Mouse (Mus musculus): Measurements from ENCODE around the gene E330034G19Rik. TPM values are rescaled to one million over a fixed set of nuclear protein-coding genes. Genes with fewer than 3 reads are reported as not detected.
"Not testable (repeated sequence)": the region's sequence is repeated elsewhere in the genome, so short reads cannot be mapped to it uniquely, and the experiment has no call there.

The E330034G19Rik gene
- polyA plus RNA-seq, 1 experiment from 2014 or later, result not detected

DNA sequence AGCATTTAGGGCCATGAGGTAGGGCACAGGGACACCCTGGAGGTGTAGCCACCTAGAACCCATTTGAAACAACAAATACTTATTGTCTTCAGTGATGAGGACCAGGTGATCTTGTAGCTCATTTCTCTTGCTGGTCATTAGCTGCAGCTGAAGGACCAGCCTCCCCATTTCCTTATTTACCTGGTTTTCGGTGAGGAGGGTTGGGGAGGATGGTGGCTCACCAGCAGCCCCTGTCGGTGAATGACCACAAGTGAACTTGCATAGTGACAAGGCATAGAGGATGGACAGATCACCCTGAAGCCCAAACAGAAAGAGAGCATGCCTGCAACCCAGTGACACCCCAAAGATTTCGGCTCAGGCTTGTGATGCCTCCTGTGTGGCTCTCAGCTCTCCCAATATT lies 10.7 kb upstream of the E330034G19Rik start:
- H3K36me3 ChIP-seq (ENCODE audit: inconsistent target), result no peaks in the 10 kb centered on the region
- 69% methylated on average over 3 of the region's 3 CpGs for WGBS (ENCODE audit: missing documents)
- H3K4me3 ChIP-seq (ENCODE audit: inconsistent target), result no peak overlapping the region
- H3K27ac ChIP-seq, result no peak overlapping the region
- H3K79me2 ChIP-seq (ENCODE audit: inconsistent target), result no peaks in the 10 kb centered on the region

DNA sequence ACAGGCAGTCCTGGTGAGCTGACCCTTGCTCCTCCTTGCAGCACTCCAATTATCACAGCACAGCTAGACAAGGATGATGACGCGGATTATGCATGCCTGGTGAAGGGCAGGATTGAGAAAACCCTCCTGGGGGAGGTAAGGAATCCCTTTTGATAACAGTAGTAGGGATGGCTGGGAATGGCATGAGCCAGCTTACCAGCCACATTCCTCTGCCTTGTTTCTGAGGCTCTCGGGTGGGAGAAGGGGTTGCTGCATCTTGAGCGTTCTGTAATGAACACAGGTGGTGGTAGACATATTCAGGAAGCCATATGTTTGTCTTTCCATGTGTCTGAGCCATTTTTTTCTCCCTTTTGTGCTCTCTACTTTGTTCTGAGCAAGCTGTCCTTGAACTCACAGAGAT lies 6.9 kb upstream of the E330034G19Rik start:
- H3K79me2 ChIP-seq (ENCODE audit: inconsistent target), result no peaks in the 10 kb centered on the region
- WGBS (ENCODE audit: missing documents), result 80% methylated on average over 3 of the region's 4 CpGs
- no peaks in the 10 kb centered on the region for H3K36me3 ChIP-seq (ENCODE audit: inconsistent target)
- no peak overlapping the region for H3K27ac ChIP-seq
- no peak overlapping the region for H3K4me3 ChIP-seq (ENCODE audit: inconsistent target)

DNA sequence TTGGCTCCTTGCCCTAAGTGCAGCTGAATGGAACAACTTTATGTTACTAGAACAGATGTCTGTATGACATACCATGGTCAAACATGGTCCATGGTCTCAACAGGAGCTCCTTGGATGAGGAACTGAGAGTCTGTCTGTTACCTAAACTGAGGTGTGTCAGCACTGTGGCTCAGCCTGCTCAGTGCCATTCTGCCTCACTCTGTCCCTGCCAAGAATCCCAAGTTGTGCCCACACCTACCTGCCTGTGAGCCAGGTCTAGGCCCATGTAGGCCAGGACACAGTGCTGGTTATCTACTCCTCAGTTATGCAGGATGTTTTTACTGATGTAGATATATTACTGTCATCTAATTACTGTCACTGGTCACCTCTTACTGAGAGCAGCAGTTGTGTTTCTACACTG lies 2.3 kb upstream of the E330034G19Rik start:
- Histone ChIP-seq H3K36me3 (ENCODE audit: inconsistent target) (no peaks in the 10 kb centered on the region), H3K27ac (no peak overlapping the region), H3K79me2 (ENCODE audit: inconsistent target) (no peaks in the 10 kb centered on the region)

DNA sequence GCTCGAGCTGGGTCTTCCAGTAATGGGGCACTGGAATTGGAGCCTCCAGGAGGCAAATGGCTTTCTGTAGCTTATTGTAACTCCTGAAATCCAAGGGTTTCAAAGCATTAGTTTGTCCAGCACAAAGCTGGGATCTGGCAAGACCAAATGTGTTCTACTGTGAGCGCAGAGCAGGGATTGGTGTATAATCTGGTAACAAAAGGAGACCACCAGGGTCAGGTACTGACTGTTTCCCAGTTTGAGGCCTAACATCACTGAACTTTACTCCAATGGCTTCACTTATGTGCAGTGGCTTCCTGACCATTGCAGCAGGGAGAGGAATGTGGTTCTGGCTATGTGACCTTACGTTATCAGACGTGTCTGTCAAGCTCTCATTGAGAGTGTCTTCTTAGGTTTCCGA lies 617 bp downstream of the E330034G19Rik start:
- no peak overlapping the region for H3K4me3 ChIP-seq (ENCODE audit: inconsistent target)
- 90% methylated on average over 5 of the region's 5 CpGs for WGBS (ENCODE audit: missing documents)
- H3K79me2 ChIP-seq (ENCODE audit: inconsistent target), result no peaks in the 10 kb centered on the region
- H3K36me3 ChIP-seq (ENCODE audit: inconsistent target), result no peaks in the 10 kb centered on the region
- no peak overlapping the region for H3K27ac ChIP-seq

More for the DNA sequence above, 2.3 kb upstream of the E330034G19Rik start:
- no peak overlapping the region for H3K4me3 ChIP-seq (ENCODE audit: inconsistent target)

DNA sequence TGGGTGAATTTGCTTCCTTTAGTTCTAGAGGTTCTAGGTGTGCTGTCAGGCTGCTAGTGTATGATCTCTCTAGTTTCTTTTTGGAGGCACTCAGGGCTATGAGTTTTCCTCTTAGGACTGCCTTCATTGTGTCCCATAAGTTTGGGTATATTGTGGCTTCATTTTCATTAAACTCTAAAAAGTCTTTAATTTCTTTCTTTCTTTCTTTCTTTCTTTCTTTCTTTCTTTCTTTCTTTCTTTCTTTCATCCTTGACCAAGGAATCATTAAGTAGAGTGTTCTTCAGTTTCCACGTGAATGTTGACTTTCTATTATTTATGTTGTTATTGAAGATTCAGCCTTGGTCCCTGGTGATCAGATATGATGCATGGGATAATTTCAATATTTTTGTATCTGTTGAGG lies 9.1 kb downstream of the E330034G19Rik start:
- WGBS (ENCODE audit: missing documents), result 88% methylated on average over 1 of the region's 1 CpGs

DNA sequence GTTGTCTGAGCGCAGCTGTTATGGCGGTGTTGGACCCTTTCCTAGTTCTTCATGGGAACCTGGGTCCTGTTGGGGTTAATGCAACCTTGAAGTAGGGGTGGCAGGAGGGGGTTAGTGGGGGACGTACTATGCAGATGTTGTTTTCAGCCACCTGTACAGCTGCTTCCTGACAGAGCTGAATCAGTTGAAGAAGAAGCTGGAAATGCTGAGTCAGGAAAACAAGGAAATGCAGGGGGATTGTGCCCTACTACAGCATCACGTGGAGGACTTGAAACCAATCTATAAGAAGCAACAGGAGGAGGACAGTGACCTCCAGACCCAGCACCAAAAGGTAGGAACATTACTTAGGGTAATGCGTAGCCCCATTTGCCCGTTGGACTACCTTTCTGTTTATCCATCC lies 13.7 kb downstream of the E330034G19Rik start:
- 61% methylated on average over 6 of the region's 6 CpGs for WGBS (ENCODE audit: missing documents)
- H3K4me3 ChIP-seq (ENCODE audit: inconsistent target), result no peak overlapping the region
- H3K36me3 ChIP-seq (ENCODE audit: inconsistent target), result no peaks in the 10 kb centered on the region
- no peaks in the 10 kb centered on the region for H3K79me2 ChIP-seq (ENCODE audit: inconsistent target)
- no peak overlapping the region for H3K27ac ChIP-seq

More for the DNA sequence above, 9.1 kb downstream of the E330034G19Rik start:
- H3K27ac ChIP-seq; H3K79me2 ChIP-seq (ENCODE audit: inconsistent target); H3K36me3 ChIP-seq (ENCODE audit: inconsistent target); H3K4me3 ChIP-seq (ENCODE audit: inconsistent target): not testable (repeated sequence)

DNA sequence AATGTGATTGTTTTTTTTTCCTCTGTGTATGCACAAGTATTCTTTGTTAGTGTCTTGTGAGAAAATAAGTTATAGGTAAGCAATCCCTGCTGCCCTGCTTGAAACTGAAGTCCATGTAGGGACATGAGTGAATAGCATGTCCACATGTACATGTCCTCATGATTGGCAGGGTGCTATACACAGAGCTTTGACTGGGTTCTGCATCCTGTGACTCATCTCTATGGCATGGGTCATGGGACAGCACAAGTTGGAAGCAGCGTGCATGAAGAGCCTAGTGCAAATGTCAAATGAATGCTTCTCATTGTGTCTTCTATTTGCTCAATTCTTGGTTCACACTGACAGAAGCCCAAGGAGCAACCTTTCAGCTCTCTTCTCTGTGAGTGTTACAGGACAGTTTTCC lies 14.1 kb downstream of the E330034G19Rik start:
- Histone ChIP-seq H3K27ac (no peak overlapping the region), H3K36me3 (ENCODE audit: inconsistent target) (no peaks in the 10 kb centered on the region), H3K79me2 (ENCODE audit: inconsistent target) (no peaks in the 10 kb centered on the region), H3K4me3 (ENCODE audit: inconsistent target) (no peak overlapping the region)
- WGBS (ENCODE audit: missing documents), result 67% methylated on average over 1 of the region's 1 CpGs

DNA sequence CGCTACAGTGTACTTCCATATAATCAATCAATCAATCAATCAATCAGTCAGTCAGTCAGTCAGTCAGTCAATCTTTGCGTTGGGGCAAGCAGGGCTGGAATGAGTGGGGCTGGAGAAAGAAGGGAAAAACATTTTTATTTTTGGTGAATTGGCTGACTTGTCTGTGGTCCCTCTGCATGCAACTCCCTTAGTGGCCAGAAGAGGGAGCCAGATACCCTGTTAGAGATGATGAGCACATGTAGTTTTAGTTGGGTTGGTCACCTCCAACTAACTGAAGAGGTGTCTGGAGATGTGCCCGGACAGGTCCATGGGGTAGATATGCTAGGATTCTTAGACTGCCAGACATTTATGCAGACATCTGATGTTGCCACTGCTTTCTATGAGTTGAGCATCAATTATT lies 18.1 kb downstream of the E330034G19Rik start:
- H3K4me3 ChIP-seq (ENCODE audit: inconsistent target), result no peak overlapping the region
- H3K27ac ChIP-seq, result no peak overlapping the region
- H3K36me3 ChIP-seq (ENCODE audit: inconsistent target), result no peaks in the 10 kb centered on the region
- no peaks in the 10 kb centered on the region for H3K79me2 ChIP-seq (ENCODE audit: inconsistent target)
- WGBS (ENCODE audit: missing documents), result 37% methylated on average over 1 of the region's 3 CpGs

DNA sequence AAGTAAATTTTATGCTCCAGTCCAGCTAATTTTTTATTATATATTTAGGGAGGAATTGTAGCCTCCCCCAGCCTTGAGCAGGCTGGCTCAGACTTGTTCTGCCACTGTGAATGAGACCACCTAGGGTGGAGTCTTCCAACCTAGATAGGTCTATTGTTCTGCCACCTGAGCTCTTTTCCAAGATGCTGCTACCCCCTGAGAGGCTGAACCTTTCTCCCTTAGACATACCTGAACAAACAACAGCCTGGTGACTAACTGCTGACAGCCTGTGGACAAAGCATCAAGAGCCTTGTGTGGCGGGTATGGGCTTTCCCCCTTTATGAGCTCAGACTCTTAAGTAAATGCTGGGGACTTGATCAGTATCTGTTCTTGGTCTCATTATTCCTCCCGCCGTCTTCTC lies 54.0 kb downstream of the E330034G19Rik start:
- H3K4me3 ChIP-seq (ENCODE audit: inconsistent target); H3K79me2 ChIP-seq (ENCODE audit: inconsistent target); H3K27ac ChIP-seq; H3K36me3 ChIP-seq (ENCODE audit: inconsistent target): not testable (repeated sequence)
- 94% methylated on average over 3 of the region's 3 CpGs for WGBS (ENCODE audit: missing documents)

DNA sequence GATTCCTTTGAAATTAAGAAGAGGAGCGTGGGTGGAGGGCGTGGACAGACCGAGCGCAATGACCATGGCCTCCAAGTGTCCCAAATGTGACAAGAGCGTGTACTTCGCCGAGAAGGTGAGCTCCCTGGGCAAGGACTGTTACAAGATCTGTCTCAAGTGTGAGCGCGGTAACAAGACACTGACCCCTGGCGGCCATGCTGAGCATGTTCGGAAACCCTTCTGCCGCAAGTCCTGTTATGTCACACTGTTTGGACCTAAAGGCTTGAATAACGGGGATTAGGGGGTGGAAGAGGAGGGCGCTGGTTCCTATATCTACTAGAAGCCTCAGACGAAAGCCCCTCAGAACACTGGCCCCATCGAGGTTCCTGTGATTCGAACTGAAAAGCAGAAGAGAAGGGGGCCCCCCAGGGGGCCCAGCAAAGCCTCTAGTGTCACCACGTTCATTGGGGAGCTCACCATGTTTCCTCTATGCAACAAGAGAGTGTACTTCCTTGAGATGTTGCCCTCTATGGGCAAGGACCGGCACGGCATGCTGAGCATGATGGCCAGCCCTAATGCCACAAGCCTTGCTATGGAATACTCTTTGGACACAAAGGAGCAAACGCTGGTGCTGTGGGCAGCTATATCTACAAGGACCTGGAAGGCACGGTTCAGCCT lies 65.4 kb downstream of the E330034G19Rik start:
- no peaks in the 10 kb centered on the region for H3K79me2 ChIP-seq (ENCODE audit: inconsistent target)
- WGBS (ENCODE audit: missing documents), result 62% methylated on average over 22 of the region's 22 CpGs
- no peak overlapping the region for H3K27ac ChIP-seq
- H3K36me3 ChIP-seq (ENCODE audit: inconsistent target), result no peaks in the 10 kb centered on the region
- no peak overlapping the region for H3K4me3 ChIP-seq (ENCODE audit: inconsistent target)

Other genes with a start within 250 kb of the E330034G19Rik start
- 0.34 to 0.41 TPM in 2 of 3 replicates, not detected in the other for gene Dlg5, start 47.3 kb upstream of the E330034G19Rik start, polyA plus RNA-seq (2018)
- gene Polr3a, start 193.8 kb downstream of the E330034G19Rik start, polyA plus RNA-seq (2018), result 9.7 to 12.3 TPM (median 11.3 TPM) in 3 replicates
- gene Rps24, start 193.9 kb downstream of the E330034G19Rik start, polyA plus RNA-seq (2018), result 2,962 to 3,897 TPM (median 3,033 TPM) in 3 replicates

Measured in macrophage (primary cell).